Mouse (Mus musculus) natural killer cell, adult 2 months (primary cell): ENCODE data around the gene Aig1.

ENCODE experiments used
- DNase-seq, 2 experiments: peaks; one replicate each; pipeline ENCODE4 v3.0.0; 2022; ENCODE audit warnings: low spot score in 2 of 2

The Aig1 gene

DNA sequence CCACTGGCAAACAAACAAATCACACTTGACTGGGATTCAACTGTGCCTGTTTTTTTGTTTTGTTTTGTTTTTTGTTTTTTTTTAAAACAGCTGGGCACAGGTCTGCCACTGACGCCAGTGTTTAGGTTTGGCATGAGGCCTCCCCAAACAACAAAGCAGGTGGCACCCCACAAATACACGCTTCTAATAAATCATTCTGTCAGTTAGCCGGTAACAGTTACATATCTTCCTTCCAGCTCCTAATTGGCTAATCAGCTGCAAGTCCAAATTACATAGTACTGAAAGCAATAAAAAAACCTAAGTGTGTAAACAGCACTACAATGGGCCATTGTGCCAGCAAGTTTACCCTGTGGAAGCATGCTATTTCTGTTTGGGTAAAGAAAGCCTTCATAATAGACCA is 18.7 kb downstream of the Aig1 start:
- DNase-seq, result no peak

DNA sequence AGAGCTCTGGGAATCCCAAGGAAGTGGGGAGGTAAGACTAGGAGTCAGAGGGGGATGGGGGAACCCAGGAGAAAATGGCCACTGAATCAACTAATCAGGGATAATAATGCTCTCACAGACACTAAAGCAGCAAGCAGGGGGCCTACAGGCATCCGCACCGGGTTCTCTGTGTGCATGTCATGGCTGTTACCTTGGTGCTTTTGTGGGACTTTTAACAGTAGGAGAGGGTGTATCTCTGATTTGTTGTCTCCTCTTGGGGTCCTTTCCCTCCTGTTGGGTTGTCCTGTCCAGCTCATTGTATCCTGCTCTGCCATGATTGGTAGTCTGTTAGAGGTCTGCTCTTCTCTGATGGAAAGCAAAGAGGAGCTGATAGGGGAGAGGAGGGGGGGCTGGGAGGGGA is 19.6 kb downstream of the Aig1 start:
- DNase-seq, result no peak

DNA sequence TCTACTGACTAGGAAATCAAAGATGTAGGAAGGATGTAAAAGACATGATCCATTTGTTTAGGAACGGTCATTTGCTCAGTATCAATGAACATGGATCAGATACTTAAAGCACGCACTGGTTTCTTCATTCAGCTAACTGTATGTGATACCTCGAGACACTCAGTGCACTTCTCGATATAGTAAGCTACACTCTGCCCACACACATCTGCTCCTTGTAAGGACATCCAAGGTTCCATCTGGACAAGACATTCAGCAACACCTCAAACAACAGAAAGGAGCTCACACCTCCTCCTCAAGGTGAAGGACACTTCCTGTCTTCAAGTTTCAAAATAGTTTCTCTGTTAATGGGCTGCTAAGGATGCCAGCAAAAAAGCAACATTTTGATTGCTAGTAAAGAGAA is 23.9 kb downstream of the Aig1 start:
- DNase-seq, result no peak

DNA sequence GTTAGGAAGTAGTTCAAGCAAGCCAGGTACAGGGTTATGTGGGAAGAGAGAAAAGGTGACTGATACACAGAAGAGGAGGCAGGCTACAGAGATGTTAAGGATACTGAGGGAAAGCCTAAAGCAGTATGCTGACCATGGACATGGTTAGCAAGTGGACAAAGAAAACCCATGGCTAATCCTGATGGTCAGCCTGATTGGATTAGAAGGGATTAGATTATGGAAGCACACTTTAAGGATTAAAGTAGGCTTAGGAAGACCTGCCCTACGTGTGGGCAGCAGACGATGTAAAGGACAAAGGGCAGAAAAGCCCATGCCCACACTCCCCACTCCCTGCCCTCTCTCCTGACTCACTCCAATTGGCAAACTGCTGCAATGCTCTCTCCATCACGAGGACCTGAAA is 25.0 kb downstream of the Aig1 start:
- DNase-seq, result no peak

DNA sequence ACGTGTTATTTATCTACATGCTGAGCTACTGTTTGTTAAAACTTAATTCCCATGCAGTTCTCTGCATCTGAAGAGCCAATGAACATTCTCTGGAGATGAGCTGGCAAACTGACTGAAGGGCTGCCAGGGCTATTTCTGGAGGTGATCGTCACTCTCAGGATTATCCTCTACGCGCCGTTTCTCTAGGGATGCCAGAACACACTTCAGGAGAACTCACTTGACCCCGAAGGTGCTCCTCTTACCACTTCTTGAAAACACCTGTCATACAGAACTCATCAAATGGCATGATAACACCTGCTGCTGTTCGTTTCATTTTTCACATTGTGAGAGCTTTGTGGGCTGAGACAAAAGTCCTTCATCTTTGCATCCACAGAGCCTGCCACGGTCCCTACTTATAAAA is 25.9 kb downstream of the Aig1 start:
- DNase-seq, result no peak

DNA sequence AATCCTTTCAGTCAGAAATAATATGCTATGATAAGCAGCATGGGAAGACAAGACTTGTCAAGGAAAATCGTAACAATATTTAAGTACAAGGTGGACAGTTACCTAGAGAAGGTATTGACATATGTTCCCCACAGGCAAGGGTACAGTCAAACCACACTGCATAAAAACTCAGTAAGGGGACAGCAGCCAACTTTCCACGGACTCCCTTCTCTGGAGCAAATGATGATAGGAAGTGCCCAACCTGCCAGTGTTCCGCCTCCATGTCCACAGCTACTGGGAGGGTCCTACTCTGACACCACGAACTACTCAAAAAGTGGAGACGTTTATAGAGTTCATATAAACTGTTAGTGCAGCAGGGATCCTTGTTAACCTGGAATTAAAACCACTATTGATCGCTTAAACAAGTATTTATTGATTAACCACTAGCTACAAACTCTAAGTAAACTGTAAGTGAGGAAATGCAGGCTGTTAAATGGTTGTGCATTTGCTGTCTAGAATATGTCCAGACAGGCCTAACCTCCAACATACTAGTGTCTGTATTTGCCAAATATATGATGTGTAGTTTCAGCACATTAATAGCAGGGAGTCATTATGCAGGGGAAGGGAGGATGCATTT is 30.2 kb downstream of the Aig1 start:
- no peak for DNase-seq

DNA sequence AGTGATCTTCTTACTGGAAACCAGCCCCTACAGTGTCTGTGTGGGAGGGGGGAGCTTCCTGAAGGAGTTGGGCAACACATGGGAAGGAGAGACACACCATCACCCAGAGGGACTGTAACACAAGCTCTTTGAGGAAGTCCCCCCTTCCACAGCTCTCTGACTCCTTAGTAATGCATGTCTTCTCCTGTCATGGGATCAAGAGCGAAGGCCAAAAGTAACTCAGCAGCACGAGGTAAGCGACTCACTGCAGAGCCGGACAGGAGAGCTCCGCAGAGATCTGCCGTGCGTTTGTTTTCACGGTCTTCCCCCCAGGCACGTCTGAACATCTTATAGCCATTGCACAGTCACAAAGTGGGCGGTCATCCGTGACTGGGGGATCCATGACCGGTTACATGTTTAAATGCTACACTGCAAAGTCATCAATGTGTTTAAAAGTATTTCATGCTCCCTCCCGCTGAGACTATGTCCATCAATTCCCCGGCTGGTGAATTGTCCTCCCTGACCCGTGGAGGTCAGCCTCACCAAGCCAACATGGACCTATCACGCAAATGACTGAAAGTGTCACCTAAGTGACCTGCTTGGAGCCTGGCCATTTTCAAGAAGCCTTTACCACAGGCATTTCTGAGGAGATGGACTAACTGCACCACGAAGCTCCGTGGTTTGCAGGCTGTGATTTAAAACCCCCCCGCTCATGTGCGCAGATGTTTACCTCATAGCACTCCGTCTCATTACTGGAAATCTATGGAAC is 30.9 kb downstream of the Aig1 start:
- no peak for DNase-seq

DNA sequence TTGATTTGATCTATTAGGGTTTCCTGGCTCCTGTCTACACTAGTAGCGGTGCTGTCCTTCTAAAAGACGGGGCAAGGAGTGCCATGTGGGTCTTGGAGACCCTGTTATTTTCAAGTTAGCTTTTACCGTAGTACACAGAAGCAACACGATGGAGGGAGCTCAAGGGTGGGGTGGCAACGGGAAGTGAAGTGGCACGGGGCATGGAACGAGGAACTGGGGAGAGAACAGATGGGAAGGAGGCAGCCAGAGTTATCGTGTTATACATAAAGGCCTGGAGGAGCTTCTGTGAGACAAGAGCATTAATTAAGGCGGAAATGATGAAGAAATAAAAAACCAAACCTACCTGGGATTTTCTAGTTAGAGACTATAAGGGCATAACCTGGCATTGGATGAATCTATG is 31.8 kb downstream of the Aig1 start:
- DNase-seq, result no peak

DNA sequence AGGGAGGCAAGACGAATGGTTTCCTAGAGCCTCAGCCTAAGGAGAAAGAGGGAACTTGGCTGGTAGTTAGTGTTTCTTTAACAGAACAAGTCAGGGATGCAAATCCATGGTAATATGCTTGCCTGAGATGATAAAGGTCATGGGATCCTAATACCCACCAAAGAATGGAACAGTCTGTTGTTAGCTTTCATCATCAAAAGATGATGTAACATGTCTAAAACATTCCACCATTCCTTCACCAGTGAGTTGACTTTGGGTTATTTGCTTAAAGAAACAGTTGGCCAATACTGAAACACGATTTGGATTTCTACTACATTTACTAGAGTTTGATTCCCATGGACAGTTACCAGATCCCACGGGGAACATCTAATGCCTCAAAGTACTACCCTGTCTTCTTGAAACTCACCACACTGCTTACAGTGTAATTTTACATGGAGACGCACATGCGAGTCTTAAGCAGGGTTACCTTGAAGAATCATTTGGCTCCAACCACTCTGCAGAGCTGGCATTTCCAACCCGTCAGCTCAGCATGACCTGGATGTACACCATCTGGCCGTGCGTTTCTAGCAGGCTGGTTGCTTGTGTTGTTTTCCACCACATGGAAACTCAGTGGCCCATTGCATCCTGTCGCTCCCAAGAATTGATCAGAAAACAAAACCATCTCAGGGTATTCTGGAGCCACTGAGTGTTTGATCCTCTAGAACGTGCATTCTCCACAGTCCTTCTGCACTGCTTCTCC is 32.9 kb downstream of the Aig1 start:
- DNase-seq, result no peak

DNA sequence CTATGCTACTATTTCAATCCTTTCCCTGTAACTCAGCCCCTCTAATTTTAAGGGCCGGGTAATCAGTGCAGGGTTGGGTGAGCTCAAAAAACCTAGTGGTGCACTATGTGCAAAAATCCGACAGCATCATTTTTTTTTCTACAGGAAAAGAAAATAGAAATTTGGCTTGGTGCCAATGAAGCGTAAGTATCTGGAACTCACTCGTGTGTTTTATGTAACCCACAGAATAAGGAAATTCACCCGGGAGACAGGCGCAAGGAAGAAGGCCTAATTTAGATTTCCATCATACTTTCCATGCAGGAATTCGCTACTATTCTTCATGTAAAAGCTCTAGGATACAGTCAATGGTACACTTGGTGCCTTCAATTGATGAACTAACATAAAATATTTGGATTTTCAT is 34.7 kb downstream of the Aig1 start:
- DNase-seq, result no peak

DNA sequence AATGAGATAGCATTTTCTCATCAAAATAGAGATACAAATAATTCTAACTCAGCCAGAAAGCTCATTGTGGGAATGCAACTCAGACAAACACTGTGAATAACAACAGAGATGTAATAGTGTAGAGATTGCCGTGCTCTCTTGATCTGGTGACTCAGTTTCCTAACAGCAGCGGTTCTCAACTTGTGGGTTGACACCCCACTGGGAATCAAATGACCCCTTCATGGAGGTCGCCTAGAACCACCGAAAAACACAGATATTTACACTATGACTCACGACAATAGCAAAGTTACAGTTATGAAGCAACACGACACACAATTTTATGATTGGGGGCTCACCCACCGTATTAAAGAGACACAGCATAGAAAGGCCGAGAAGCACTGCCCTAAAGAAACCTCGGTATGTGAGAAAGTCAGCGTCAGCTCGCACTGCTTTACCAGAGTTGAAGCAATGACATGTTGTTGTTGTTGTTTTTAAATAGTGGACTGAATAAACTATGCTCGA is 35.7 kb downstream of the Aig1 start:
- no peak for DNase-seq

DNA sequence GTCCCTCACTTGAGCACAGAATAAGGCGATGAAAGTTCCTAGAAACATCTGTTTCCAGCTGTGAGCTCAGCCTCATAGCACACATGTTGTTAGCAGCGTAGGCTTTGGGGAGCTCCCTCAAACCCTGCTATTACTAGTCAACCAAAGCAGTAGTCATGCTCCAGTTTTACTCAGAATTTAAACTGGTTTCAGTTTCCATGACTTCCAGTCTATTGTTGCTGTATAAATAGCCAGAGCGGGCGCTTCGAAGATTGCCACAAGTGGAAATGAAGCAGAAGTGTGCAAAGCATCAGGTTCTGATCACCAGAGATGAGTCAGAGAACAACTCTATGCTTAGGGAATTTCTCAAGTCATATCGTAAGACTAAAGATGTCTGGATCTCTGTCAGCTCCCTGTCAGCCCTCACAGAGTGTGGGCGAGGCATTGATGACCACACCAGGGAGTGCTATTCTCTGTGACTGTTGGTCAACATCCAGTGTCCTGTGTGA is 36.2 kb downstream of the Aig1 start:
- DNase-seq, result no peak

DNA sequence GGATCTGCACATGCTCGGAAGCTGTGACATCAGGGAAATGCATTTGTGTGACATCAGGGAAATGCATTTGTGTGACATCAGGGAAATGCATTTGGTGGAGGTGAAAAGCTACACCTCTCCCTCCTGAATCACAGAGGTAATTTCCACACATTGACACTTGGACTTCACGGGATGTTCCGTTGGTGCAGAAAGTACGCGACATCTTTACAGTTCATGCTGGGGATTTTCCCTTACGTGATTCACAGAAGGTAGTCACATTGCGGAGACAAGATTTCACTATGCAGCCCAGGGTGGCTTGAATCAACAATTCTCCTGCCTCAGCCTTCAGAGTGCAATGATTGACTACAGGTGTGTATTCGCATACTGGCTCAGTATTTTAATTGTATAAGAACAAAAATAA is 41.6 kb downstream of the Aig1 start:
- no peak for DNase-seq

DNA sequence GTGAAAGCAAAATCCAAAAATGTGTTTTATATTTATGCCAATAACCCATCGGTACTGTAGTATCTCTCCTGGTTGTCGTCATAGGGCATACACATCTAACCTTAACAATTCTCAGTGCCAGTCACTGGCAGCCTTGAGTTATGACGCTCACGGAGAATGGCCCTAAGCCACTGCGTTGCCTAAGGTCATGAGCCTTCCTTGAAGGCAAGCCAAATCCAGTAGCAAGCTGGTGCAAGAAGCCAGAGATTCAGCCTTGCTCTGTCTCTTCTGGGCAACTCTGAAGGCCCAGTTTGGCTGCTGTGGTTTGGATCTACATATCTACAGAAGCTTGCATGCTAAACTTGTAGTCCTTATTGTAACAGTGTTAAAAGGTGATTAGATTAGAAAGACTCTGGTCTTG is 55.2 kb downstream of the Aig1 start:
- no peak for DNase-seq

DNA sequence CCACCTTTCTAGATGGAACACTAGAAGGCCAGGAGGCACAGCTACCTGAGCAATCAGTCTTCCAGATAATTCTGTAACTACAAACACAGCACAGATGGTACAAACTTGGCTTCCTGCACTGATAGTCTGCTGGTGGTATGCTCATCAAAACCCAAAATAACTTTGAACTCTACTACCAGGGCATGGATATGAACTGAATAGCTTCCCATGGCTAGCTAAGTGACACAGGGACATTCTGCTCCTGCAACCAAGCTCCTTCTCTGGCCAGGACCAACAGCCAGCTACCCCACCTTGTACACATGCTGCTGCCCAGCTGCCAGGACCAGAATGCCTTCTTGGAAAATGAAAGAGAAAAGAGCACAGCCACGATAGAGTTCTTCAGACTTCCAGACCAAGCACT is 60.5 kb downstream of the Aig1 start:
- DNase-seq, result no peak

DNA sequence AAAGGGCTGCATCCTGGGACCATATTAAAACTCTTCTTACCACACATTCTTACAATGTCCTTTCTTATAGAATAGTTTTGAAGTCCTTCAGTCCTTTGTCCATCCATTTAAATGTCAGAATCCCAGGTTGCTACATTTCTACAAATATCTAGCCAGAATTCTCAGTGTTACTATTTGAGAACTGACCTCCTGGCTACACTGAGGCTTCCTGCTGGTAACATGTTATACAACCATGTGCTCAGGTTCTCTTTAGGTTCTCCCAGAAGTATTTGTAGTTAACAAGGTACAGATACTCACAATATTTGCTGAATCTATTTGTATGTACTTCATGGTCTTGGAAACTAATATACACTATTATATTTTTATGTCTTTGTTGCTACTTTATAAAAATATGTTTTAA is 62.0 kb downstream of the Aig1 start:
- no peak for DNase-seq

DNA sequence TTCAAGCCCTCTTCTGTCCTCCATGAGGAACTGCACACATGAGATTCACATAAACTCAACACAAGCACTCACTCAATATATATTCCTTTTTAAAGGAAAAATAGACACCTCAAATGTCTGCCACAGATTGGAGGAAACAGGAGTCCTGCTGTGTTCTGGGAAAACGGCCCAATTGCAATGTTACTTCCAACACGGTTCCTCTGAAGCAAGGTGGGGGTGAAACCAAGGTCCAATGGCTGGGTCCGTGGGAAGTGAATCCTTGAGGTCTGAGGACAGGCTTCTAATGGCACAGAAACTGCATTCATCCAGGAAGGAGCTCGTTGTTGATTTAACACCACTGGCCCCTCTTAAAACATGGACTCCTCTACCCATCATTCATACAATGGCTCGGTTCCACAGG is 67.5 kb downstream of the Aig1 start:
- DNase-seq, result no peak

DNA sequence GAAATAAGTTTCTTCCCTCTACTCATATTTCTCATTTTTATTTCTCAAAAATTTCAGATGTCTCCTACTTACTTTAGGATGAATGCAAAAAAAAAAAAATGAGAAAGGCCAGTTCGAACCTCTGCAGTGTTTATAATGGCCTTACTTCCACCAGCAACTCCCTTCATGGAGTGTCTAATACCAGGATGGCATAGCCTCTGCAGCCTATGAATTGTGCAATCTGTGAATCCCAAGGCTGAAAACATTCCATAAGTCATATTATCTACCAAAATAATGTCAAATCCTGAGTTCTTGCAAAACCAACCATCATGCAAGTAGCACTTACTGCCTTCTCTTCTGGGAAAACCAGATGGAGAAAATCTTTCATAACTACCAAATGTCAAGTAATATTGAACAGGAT is 75.3 kb downstream of the Aig1 start:
- no peak for DNase-seq

DNA sequence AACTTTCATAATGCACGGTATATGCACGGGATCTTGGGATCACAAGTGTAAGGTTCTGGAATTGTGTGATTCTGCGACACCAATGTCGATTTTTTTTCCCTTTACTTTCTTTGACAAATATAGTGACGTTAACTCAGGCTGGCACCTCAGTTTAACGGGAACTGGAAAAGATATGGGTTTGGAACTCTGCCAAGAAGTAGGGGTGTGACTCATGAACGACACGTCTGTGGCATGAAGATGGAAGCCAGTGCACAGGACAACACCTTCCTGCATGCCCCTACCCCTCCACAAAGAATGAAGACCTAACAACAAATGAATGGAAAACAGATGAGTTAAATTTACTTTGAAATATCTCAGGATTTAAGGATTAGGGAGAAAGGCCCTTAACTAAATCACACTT is 76.0 kb downstream of the Aig1 start:
- DNase-seq, result no peak

DNA sequence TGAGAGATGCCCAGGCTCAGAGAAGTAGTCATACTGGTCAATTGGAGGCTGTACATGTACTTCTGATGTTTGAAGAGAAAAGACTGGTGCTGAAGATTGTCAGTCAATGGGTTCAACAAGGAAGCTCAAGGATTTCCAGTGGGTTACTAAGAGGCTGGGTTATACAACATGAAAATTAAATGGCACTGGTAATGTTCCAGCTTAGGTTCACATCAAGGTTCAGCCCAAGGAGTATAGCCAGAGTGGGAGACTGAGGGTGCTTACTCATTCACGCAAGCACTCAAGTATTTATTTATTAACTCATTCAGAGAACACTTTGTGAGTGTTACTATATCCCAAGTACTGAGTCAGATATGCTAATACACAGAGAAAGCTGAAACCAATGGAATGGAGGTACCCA is 79.2 kb downstream of the Aig1 start:
- DNase-seq, result no peak

DNA sequence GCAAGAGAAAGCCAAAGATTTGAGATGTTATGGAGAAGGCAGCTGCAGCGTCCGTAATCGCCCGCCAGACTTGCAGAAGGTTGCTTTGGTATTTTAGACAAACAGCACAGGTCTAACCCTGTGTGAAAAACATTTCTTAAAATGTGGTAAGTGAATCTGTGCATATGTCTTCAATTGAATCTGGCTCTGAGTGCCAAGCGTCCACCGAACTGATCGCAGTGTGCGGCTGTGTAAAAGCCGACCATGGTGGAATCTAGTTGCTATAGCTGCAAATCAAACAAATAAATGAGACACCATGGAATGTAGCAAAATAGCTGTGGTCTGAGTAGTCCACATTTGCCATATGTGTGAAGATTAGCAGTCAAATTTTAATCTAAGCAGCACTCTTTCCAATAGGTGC is 80.7 kb downstream of the Aig1 start:
- no peak for DNase-seq

DNA sequence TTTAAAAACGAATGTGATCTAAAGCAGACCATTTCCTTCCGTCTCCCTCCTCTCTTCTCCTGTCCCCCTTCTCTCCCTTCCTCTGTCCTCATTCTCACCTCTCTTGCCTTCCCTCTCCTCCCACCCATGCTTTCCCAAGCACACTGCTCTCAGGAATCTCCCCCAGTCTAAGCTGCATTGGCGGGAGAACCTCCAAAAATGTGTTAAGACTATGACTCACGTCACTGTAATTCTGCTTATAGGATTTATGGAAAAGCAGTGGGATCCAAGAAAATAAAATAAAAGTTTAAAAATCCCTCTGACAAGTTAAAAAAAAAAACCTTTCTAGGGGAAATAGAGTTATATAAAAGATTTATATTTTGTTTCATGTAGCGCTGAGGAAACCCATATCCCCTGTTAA is 86.0 kb downstream of the Aig1 start:
- no peak for DNase-seq

DNA sequence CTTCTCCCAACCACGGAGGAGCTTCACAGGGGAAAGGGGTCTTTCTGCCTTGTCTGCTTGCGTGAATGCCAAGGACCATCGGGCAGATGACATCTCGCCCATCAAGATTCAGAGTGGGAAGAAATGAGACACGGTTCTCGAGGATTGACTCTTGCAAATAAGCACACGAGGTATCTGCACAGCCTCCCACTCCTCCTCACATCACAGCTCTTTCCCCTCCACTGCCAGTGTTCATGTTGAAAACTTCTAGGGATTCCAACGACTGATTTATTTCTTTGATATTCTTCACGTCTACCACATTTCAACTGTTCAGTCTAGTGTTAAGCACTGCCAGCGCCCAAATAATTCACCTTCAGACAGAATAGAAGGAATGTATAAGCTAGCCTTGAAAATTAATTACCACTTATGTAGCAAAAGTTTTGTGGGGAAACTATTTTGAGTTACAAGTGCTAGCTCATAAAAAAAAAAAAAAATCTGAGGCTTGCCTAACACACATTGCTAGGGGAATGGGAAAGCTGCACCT is 86.5 kb downstream of the Aig1 start:
- DNase-seq, result no peak
